Mouse (Mus musculus) limb, embryonic 14.5 days (tissue): ENCODE measurements around the gene Nr0b2. TPM values are rescaled to one million over a fixed set of nuclear protein-coding genes. Genes with fewer than 3 reads are reported as not detected.

Source experiments
- ATAC-seq: fragments of 200-750 bp; cut with Nextera tagmentation; 2 replicates; pipeline ENCODE4 v1.8.0; 2017; ENCODE audit warnings: low read depth, moderate number of reproducible peaks, moderate TSS enrichment; ENCODE audit not compliant: low FRiP score
- DNase-seq: peaks from one replicate; pipeline ENCODE4 v3.0.0-alpha.2; 2015; ENCODE audit warnings: low spot score
- H3K27ac ChIP-seq: fragments of 300-500 bp; sonication (generic); replicated peaks from 2 replicates; pipeline ENCODE4 v1.5.1; 2014; ENCODE audit warnings: low read depth, mild to moderate bottlenecking, low read length, moderate library complexity, mixed read lengths
- H3K27me3 ChIP-seq: fragments of 300-500 bp; sonication (generic); 2 replicates; pipeline ENCODE4 v1.6.1; 2014; ENCODE audit warnings: low read length, mixed read lengths; ENCODE audit not compliant: control insufficient read depth, insufficient read depth
- H3K36me3 ChIP-seq: fragments of 300-500 bp; sonication (generic); 2 replicates; pipeline ENCODE4 v1.6.1; 2014; ENCODE audit warnings: mild to moderate bottlenecking, low read length, moderate library complexity, mixed read lengths; ENCODE audit not compliant: control insufficient read depth, insufficient read depth
- H3K4me1 ChIP-seq: fragments of 300-500 bp; sonication (generic); 2 replicates; pipeline ENCODE4 v1.6.1; 2014; ENCODE audit warnings: antibody characterized with exemption, low read length, mixed read lengths; ENCODE audit not compliant: control insufficient read depth, insufficient read depth
- H3K4me2 ChIP-seq: fragments of 300-500 bp; sonication (generic); replicated peaks from 2 replicates; pipeline ENCODE4 v1.6.1; 2014; ENCODE audit warnings: low read depth, mild to moderate bottlenecking, low read length, moderate library complexity; ENCODE audit not compliant: severe bottlenecking
- H3K4me3 ChIP-seq: fragments of 300-500 bp; sonication (generic); replicated peaks from 2 replicates; pipeline ENCODE4 v1.5.1; 2014; ENCODE audit warnings: low read length
- H3K9ac ChIP-seq: fragments of 300-500 bp; sonication (generic); 2 replicates; pipeline ENCODE4 v1.6.1; 2014; ENCODE audit warnings: mild to moderate bottlenecking, low read depth, low read length, moderate library complexity; ENCODE audit not compliant: severe bottlenecking
- H3K9me3 ChIP-seq: fragments of 300-500 bp; sonication (generic); 2 replicates; pipeline ENCODE4 v1.6.1; 2016; ENCODE audit warnings: low read length; ENCODE audit not compliant: control insufficient read depth
- POLR2A ChIP-seq: fragments of 200-500 bp; IDR thresholded peaks from 2 replicates; pipeline ENCODE4 v1.8.0; 2012; ENCODE audit warnings: inconsistent platforms, mild to moderate bottlenecking, moderate library complexity, borderline replicate concordance; ENCODE audit not compliant: insufficient read depth, insufficient read length; ENCODE audit errors: extremely low read depth
- WGBS: fragments of 180-500 bp; shearing (Covaris S2); extraction: QIAGEN DNeasy Blood & Tissue Kit; methylation state at CpG from one replicate; pipeline ENCODE4 v1.1.7; 2014; 5-methylcytosine and 5-hydroxymethylcytosine counted together
- microRNA-seq: library from miRNA; unstranded; fragments of <30 nt; microRNA quantifications from one replicate; pipeline ENCODE4, GENCODE M21; 2016
- polyA plus RNA-seq, 2 experiments: library from polyadenylated mRNA; depleted of rRNA in 1 of 2; stranded (reverse) in 1 of 2; unstranded in 1 of 2; fragments of >200 nt; fragmentation: Nextera tagmentation in 1 of 2; extraction: Ambion mirVana in 1 of 2; gene quantifications; 2 replicates each; pipeline versions ENCODE4 v1.2.1 to v1.2.3; 2012 to 2014

Gene Nr0b2
- polyA plus RNA-seq, 2 experiments, result 0.05 to 0.17 TPM

DNA sequence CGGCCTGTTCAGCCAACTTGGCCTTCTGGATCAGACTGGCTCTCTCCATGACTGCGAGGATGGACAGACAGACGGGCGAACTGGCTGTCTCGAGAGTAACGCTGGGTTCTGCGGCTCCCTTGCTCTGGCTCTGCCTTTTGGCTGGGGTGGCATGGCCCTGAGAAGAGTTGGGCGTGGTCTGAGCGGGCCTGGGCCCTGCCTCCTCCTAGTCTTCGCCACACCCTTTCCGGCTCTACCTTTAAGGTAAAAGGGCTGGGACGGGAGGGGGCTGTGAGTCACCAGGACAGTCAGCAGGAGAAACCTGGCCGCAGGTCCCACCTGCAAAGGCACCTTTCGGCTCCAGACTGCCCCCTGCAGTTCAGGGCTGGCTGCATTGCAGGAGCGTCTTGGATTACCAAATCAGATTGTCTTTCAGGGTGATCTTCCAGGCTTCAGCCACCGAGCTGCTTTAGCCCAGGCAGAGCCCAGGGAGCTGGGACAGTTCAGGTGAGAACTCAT, 48.6 kb downstream of the Nr0b2 start, which contains the start of gene Sfn:
TSS of gene Sfn (minus strand) at position 448 of the 498 bp plus-strand sequence.
- DNase-seq, result peak; percentile 70
- Histone ChIP-seq H3K4me3 (peak within 1 kb of the TSS; percentile 19), H3K27me3 (peaks cover 35% of the 10 kb centered on the region), H3K4me1 (peaks cover 4% of the 10 kb centered on the region; the same call in 1 of the 2 replicates), H3K36me3 (peaks cover 30% of the 10 kb centered on the region), H3K4me2 (peak within 1 kb of the TSS; percentile 32; the same call in 1 of the 2 replicates), H3K9me3 (no peaks in the 10 kb centered on the region), H3K9ac (peak within 1 kb of the TSS; percentile 21; the same call in 1 of the 2 replicates), H3K27ac (no peak within 1 kb of the TSS)
- TF ChIP-seq POLR2A, result 0 out of 2 replicates have a peak, but pooled peaks have one; percentile 43
- 2% methylated on average over 16 of the region's 16 CpGs for WGBS
- ATAC-seq, result 0 out of 2 replicates have a peak, but pooled peaks have one; percentile 9

DNA sequence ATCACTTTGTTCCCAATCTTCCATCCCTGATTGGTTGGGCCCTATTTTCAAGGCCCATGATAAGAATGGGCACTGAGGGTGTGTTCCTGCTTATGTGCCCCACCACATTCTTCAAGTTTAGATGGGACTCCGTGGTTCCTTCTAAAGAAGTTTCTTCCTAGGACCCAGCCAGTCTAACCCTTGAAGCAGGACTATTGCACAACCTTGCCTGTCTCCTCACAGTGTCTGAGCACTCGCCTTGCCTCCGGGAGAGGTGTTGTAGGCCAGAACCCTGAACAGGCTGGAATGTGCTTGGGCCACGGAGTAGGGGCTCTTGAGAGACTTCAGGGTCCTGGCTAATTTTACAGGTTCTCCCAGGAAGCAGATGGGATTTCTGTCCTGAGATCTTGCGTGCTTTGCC, 49.9 kb downstream of the Nr0b2 start:
- peaks cover 4% of the 10 kb centered on the region; the same call in 1 of the 2 replicates for H3K4me1 ChIP-seq
- H3K9ac ChIP-seq, result no peak overlapping the region
- no peak overlapping the region for H3K27ac ChIP-seq
- H3K27me3 ChIP-seq, result peaks cover 33% of the 10 kb centered on the region
- TF ChIP-seq POLR2A, result no peak
- DNase-seq, result no peak
- no peak overlapping the region for H3K4me2 ChIP-seq
- peaks cover 42% of the 10 kb centered on the region for H3K36me3 ChIP-seq
- 82% methylated on average over 5 of the region's 5 CpGs for WGBS
- no peaks in the 10 kb centered on the region for H3K9me3 ChIP-seq
- no peak for ATAC-seq
- H3K4me3 ChIP-seq, result no peak overlapping the region

DNA sequence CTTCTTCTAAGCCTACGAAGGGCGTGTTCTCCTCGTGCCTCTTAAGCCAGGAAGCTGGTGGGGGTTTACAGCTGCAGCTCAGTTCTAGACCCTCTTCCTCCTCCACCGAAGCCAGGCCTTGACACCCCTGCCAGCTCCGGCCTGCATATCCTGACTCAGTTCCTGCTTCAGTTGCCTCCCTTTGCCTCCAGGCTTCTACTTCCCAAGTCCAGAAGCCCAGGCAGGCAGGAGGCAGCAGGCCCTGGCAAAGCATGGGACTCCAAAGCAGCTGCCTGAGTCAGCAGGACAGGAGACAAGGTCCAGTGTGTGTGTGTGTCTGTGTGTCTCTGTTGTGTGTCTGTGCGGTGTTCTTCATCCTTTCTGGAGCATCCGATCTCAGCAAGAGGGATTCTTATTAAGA, 51.0 kb downstream of the Nr0b2 start:
- no peak for TF ChIP-seq POLR2A
- DNase-seq, result no peak
- no peaks in the 10 kb centered on the region for H3K9me3 ChIP-seq
- H3K36me3 ChIP-seq, result peaks cover 50% of the 10 kb centered on the region
- H3K27ac ChIP-seq, result no peak overlapping the region
- peaks cover 1% of the 10 kb centered on the region; the same call in 1 of the 2 replicates for H3K4me1 ChIP-seq
- ATAC-seq, result no peak
- H3K4me2 ChIP-seq, result no peak overlapping the region
- no peak overlapping the region for H3K4me3 ChIP-seq
- peaks cover 26% of the 10 kb centered on the region for H3K27me3 ChIP-seq
- H3K9ac ChIP-seq, result no peak overlapping the region
- 81% methylated on average over 7 of the region's 7 CpGs for WGBS

DNA sequence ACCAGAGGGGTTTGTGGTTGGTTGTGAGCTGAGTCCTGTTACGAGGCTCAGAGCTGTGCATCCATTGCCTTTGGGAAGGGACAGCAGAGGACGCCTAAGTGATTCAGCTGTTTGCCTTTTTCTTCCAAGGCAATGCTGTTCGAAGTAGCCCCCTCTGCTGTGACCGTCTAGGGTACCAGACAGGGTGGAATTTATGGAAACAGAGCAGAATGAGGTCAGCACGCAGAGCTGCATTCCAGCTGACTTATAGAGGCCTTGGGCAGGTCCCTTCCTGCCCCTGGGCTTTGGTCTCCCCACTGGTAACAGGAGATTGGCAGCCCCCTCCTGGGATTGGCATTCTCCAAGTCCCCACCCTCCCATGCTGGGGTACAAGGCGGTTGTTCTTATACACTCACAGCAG, 51.7 kb downstream of the Nr0b2 start:
- DNase-seq (no peak), ATAC-seq (no peak)
- no peak overlapping the region for H3K27ac ChIP-seq
- H3K9me3 ChIP-seq, result no peaks in the 10 kb centered on the region
- H3K9ac ChIP-seq, result no peak overlapping the region
- no peaks in the 10 kb centered on the region for H3K4me1 ChIP-seq
- TF ChIP-seq POLR2A, result no peak
- 65% methylated on average over 6 of the region's 6 CpGs for WGBS
- H3K4me3 ChIP-seq, result no peak overlapping the region
- peaks cover 25% of the 10 kb centered on the region for H3K27me3 ChIP-seq
- no peak overlapping the region for H3K4me2 ChIP-seq
- peaks cover 57% of the 10 kb centered on the region for H3K36me3 ChIP-seq

DNA sequence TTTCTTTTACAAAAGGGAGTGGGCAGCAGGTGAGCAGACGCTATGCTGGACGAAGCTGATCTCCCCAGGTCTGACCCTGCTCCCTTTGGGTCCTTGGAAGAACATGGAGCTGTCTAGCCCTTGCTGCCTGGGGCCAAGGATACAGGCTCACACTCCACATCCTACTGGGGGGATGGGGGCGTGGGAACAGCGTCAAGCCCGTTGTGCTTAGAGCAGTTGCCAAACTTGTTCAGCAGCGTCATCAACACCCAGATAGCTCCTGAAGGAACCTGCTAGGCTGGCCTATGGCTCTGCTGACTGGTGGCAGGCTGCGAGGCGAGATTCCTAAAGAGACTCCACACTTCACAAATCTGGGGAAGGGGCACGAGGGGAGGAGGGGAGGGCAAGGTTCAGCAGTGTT, 52.2 kb downstream of the Nr0b2 start:
- H3K9me3 ChIP-seq, result no peaks in the 10 kb centered on the region
- DNase-seq (peak; percentile 53), ATAC-seq (no peak)
- H3K4me3 ChIP-seq, result no peak overlapping the region
- H3K4me2 ChIP-seq, result no peak overlapping the region
- WGBS, result 57% methylated on average over 9 of the region's 9 CpGs
- no peak overlapping the region for H3K9ac ChIP-seq
- no peaks in the 10 kb centered on the region for H3K4me1 ChIP-seq
- TF ChIP-seq POLR2A, result no peak
- H3K36me3 ChIP-seq, result peaks cover 60% of the 10 kb centered on the region
- H3K27me3 ChIP-seq, result peaks cover 20% of the 10 kb centered on the region
- H3K27ac ChIP-seq, result peak overlapping the region; percentile 43; the same call in 1 of the 2 replicates

Small RNA genes within 50 kb of the gene (microRNA-seq; reads per million reads assigned to microRNA genes)
- gene Gm23158, result not detected

Other genes starting within 250 kb of the Nr0b2 start
- 27.8 and 35.9 TPM in 2 replicates for gene Wdtc1, start 199.9 kb upstream of the Nr0b2 start, polyA plus RNA-seq (2012; rRNA removed)
- gene Wdtc1, start 199.9 kb upstream of the Nr0b2 start, polyA plus RNA-seq (2014; fragmentation: Nextera tagmentation; extraction: Ambion mirVana), result 17.6 and 18.6 TPM in 2 replicates
- 36.7 and 46.7 TPM in 2 replicates for gene Slc9a1, start 183.7 kb upstream of the Nr0b2 start, polyA plus RNA-seq (2012; rRNA removed)
- 11.4 and 11.5 TPM in 2 replicates for gene Slc9a1, start 183.7 kb upstream of the Nr0b2 start, polyA plus RNA-seq (2014; fragmentation: Nextera tagmentation; extraction: Ambion mirVana)
- gene Tent5b, start 73.2 kb upstream of the Nr0b2 start, polyA plus RNA-seq (2012; rRNA removed), result 0.80 and 1.0 TPM in 2 replicates
- gene Tent5b, start 73.2 kb upstream of the Nr0b2 start, polyA plus RNA-seq (2014; fragmentation: Nextera tagmentation; extraction: Ambion mirVana), result 1.4 and 1.7 TPM in 2 replicates
- gene Trnp1, start 54.8 kb upstream of the Nr0b2 start, polyA plus RNA-seq (2012; rRNA removed), result 5.4 and 7.1 TPM in 2 replicates
- 5.0 and 6.1 TPM in 2 replicates for gene Trnp1, start 54.8 kb upstream of the Nr0b2 start, polyA plus RNA-seq (2014; fragmentation: Nextera tagmentation; extraction: Ambion mirVana)
- 7.1 and 9.0 TPM in 2 replicates for gene Kdf1, start 34.4 kb upstream of the Nr0b2 start, polyA plus RNA-seq (2012; rRNA removed)
- 13.5 and 18.8 TPM in 2 replicates for gene Kdf1, start 34.4 kb upstream of the Nr0b2 start, polyA plus RNA-seq (2014; fragmentation: Nextera tagmentation; extraction: Ambion mirVana)
- gene Nudc, start 7.4 kb upstream of the Nr0b2 start, polyA plus RNA-seq (2012; rRNA removed), result 141 and 184 TPM in 2 replicates
- 180 and 197 TPM in 2 replicates for gene Nudc, start 7.4 kb upstream of the Nr0b2 start, polyA plus RNA-seq (2014; fragmentation: Nextera tagmentation; extraction: Ambion mirVana)
- gene Gpatch3, start 21.4 kb downstream of the Nr0b2 start, polyA plus RNA-seq (2012; rRNA removed), result 8.0 and 8.4 TPM in 2 replicates
- 8.1 and 9.2 TPM in 2 replicates for gene Gpatch3, start 21.4 kb downstream of the Nr0b2 start, polyA plus RNA-seq (2014; fragmentation: Nextera tagmentation; extraction: Ambion mirVana)
- 33.2 and 42.0 TPM in 2 replicates for gene Gpn2, start 31.0 kb downstream of the Nr0b2 start, polyA plus RNA-seq (2012; rRNA removed)
- 17.6 and 19.6 TPM in 2 replicates for gene Gpn2, start 31.0 kb downstream of the Nr0b2 start, polyA plus RNA-seq (2014; fragmentation: Nextera tagmentation; extraction: Ambion mirVana)
- gene Sfn, start 48.8 kb downstream of the Nr0b2 start, polyA plus RNA-seq (2012; rRNA removed), result 112 and 139 TPM in 2 replicates
- gene Sfn, start 48.8 kb downstream of the Nr0b2 start, polyA plus RNA-seq (2014; fragmentation: Nextera tagmentation; extraction: Ambion mirVana), result 243 and 295 TPM in 2 replicates
- gene Zdhhc18, start 96.8 kb downstream of the Nr0b2 start, polyA plus RNA-seq (2012; rRNA removed), result 38.0 and 46.5 TPM in 2 replicates
- 4.0 and 7.0 TPM in 2 replicates for gene Zdhhc18, start 96.8 kb downstream of the Nr0b2 start, polyA plus RNA-seq (2014; fragmentation: Nextera tagmentation; extraction: Ambion mirVana)
- 12.2 and 13.7 TPM in 2 replicates for gene Pigv, start 119.3 kb downstream of the Nr0b2 start, polyA plus RNA-seq (2012; rRNA removed)
- 10.9 and 12.5 TPM in 2 replicates for gene Pigv, start 119.3 kb downstream of the Nr0b2 start, polyA plus RNA-seq (2014; fragmentation: Nextera tagmentation; extraction: Ambion mirVana)
- 70.8 and 87.1 TPM in 2 replicates for gene Arid1a, start 203.4 kb downstream of the Nr0b2 start, polyA plus RNA-seq (2012; rRNA removed)
- gene Arid1a, start 203.4 kb downstream of the Nr0b2 start, polyA plus RNA-seq (2014; fragmentation: Nextera tagmentation; extraction: Ambion mirVana), result 33.3 and 40.8 TPM in 2 replicates